Comparison of ENCODE assay signal across 17 mouse cellular contexts in the genomic region with DNA sequence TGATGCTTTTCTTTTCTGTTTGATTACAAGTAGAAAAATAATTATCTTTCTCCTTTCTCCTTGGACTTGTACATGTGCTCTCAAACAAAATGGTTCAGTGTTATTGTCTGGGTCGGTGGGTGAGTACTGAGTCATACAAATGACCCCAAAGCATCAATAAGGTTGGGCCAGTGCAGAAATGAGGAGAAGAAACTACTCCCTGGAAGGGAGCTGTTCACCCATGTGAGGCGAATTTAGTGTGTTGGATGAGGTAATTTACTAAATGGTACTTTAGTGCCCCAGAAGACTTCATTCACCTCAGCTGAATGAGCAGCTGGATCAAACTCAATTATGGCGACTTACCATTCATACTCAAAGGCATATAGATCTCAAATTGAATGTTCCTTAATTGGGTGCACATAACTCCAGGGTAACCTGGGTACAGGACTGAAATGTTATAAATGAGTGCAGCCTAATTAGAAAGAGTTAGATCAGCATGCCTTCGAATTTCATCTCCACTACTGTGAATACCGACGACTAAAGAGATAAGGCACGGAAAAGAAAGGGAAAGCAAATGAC.
DNase-seq lines count a peak whose midpoint lies in the region; ATAC-seq lines count a peak whose summit lies in the region.
"Had no signal": no experiment of that assay in that cellular context is flagged by ENCODE, and none has a peak within 500 bp of the region (broad histone marks: within the 10 kb centered on the region; RNA-seq: fewer than 3 reads in every experiment).

No protein-coding gene starts in this region.

- H3K4me2 ChIP-seq in midbrain, embryonic 12.5 days (replicated peaks): no peak overlapping the region
- no peak overlapping the region for H3K4me2 ChIP-seq in midbrain, embryonic 14.5 days (ENCODE audit: low read length)
- no peak overlapping the region for H3K4me2 ChIP-seq in forebrain, embryonic 12.5 days
- no peak overlapping the region for H3K4me2 ChIP-seq in hindbrain, embryonic 14.5 days (replicated peaks)
- H3K4me2 ChIP-seq: embryonic facial prominence, embryonic 12.5 days; heart, embryonic 11.5 days; limb, embryonic 15.5 days had no signal

- peak; percentile 72; the same call in 1 of the 2 replicates for ATAC-seq in midbrain, embryonic 12.5 days (ENCODE audit: low FRiP score, low read depth)
- no peak for ATAC-seq in midbrain, embryonic 14.5 days (ENCODE audit: low FRiP score, low TSS enrichment)
- peak; percentile 93 for ATAC-seq in forebrain, embryonic 12.5 days (ENCODE audit: low FRiP score)
- peak; percentile 77 for ATAC-seq in hindbrain, embryonic 14.5 days (ENCODE audit: low FRiP score)

- DNase-seq in midbrain, embryonic 14.5 days: no peak
- DNase-seq in hindbrain, embryonic 14.5 days (ENCODE audit: low spot score): no peak
- peak; percentile 41 for DNase-seq in retina, postnatal 1 day
- DNase-seq in kidney, postnatal 36 days: no peak
- DNase-seq in thymus, adult 18-20 months: no peak
- DNase-seq: cerebellum, postnatal 10 days; heart, postnatal 14 days; layer of hippocampus, postnatal 36 days; lung, adult 18-20 months; lung, postnatal 36 days; right cerebral cortex, postnatal 4 days had no signal

- H3K9me3 ChIP-seq in midbrain, embryonic 12.5 days: no peaks in the 10 kb centered on the region
- H3K9me3 ChIP-seq in midbrain, embryonic 14.5 days (ENCODE audit: control insufficient read depth, low read length): no peaks in the 10 kb centered on the region
- no peaks in the 10 kb centered on the region for H3K9me3 ChIP-seq in forebrain, embryonic 12.5 days
- H3K9me3 ChIP-seq in hindbrain, embryonic 14.5 days (ENCODE audit: control insufficient read depth, low read length): no peaks in the 10 kb centered on the region
- H3K9me3 ChIP-seq: embryonic facial prominence, embryonic 12.5 days; limb, embryonic 15.5 days; midbrain, embryonic 10.5 days had no signal

- H3K4me3 ChIP-seq in midbrain, embryonic 12.5 days: no peak overlapping the region
- no peak overlapping the region for H3K4me3 ChIP-seq in midbrain, embryonic 14.5 days (replicated peaks; ENCODE audit: low read depth, low read length)
- H3K4me3 ChIP-seq in forebrain, embryonic 12.5 days (replicated peaks): no peak overlapping the region
- H3K4me3 ChIP-seq in hindbrain, embryonic 14.5 days (replicated peaks; ENCODE audit: low read length): no peak overlapping the region
- H3K4me3 ChIP-seq: embryonic facial prominence, embryonic 12.5 days; limb, embryonic 15.5 days; midbrain, embryonic 10.5 days had no signal

- H3K27ac ChIP-seq in midbrain, embryonic 12.5 days (replicated peaks): no peak overlapping the region
- no peak overlapping the region for H3K27ac ChIP-seq in midbrain, embryonic 14.5 days (replicated peaks; ENCODE audit: low read depth, low read length)
- no peak overlapping the region for H3K27ac ChIP-seq in forebrain, embryonic 12.5 days
- H3K27ac ChIP-seq in hindbrain, embryonic 14.5 days: no peak overlapping the region
- H3K27ac ChIP-seq: embryonic facial prominence, embryonic 12.5 days; limb, embryonic 15.5 days had no signal

- WGBS in midbrain, embryonic 12.5 days: 68% methylated on average over 7 of the region's 7 CpGs
- 73% methylated on average over 7 of the region's 7 CpGs for WGBS in midbrain, embryonic 14.5 days
- whole genome bisulfite sequencing in forebrain, embryonic 12.5 days: 12% methylated on average over 7 of the region's 7 CpGs
- WGBS in hindbrain, embryonic 14.5 days: 49% methylated on average over 7 of the region's 7 CpGs

- H3K27me3 ChIP-seq in midbrain, embryonic 12.5 days: no peaks in the 10 kb centered on the region
- H3K27me3 ChIP-seq in midbrain, embryonic 14.5 days (ENCODE audit: control insufficient read depth, insufficient read depth, low read length): no peaks in the 10 kb centered on the region
- H3K27me3 ChIP-seq in forebrain, embryonic 12.5 days: no peaks in the 10 kb centered on the region
- H3K27me3 ChIP-seq in hindbrain, embryonic 14.5 days (ENCODE audit: control insufficient read depth, insufficient read depth, low read length): no peaks in the 10 kb centered on the region
- H3K27me3 ChIP-seq: embryonic facial prominence, embryonic 12.5 days; limb, embryonic 15.5 days had no signal

- H3K9ac ChIP-seq in midbrain, embryonic 12.5 days (replicated peaks): no peak overlapping the region
- no peak overlapping the region for H3K9ac ChIP-seq in midbrain, embryonic 14.5 days (replicated peaks; ENCODE audit: low read length)
- H3K9ac ChIP-seq in forebrain, embryonic 12.5 days: no peak overlapping the region
- H3K9ac ChIP-seq in hindbrain, embryonic 14.5 days: no peak overlapping the region
- H3K9ac ChIP-seq: embryonic facial prominence, embryonic 12.5 days; limb, embryonic 15.5 days had no signal

- no peaks in the 10 kb centered on the region for H3K36me3 ChIP-seq in midbrain, embryonic 12.5 days
- no peaks in the 10 kb centered on the region for H3K36me3 ChIP-seq in midbrain, embryonic 14.5 days (ENCODE audit: control insufficient read depth, insufficient read depth, low read length)
- H3K36me3 ChIP-seq in forebrain, embryonic 12.5 days (replicated peaks): no peaks in the 10 kb centered on the region
- H3K36me3 ChIP-seq in hindbrain, embryonic 14.5 days (replicated peaks; ENCODE audit: control insufficient read depth, insufficient read depth): no peaks in the 10 kb centered on the region
- H3K36me3 ChIP-seq: embryonic facial prominence, embryonic 12.5 days; limb, embryonic 15.5 days; midbrain, embryonic 10.5 days had no signal

- H3K4me1 ChIP-seq in midbrain, embryonic 12.5 days: 0 out of 2 replicates have a peak, but pooled peaks cover 3% of the 10 kb centered on the region
- no peaks in the 10 kb centered on the region for H3K4me1 ChIP-seq in midbrain, embryonic 14.5 days (ENCODE audit: control insufficient read depth, insufficient read depth, low read length)
- peaks cover 9% of the 10 kb centered on the region; the same call in 1 of the 2 replicates for H3K4me1 ChIP-seq in forebrain, embryonic 12.5 days
- H3K4me1 ChIP-seq in hindbrain, embryonic 14.5 days (replicated peaks; ENCODE audit: control insufficient read depth, insufficient read depth, low read length): no peaks in the 10 kb centered on the region
- H3K4me1 ChIP-seq: embryonic facial prominence, embryonic 12.5 days; limb, embryonic 15.5 days had no signal
